Comparison of ENCODE assay signal across 9 mouse cellular contexts in the genomic region with DNA sequence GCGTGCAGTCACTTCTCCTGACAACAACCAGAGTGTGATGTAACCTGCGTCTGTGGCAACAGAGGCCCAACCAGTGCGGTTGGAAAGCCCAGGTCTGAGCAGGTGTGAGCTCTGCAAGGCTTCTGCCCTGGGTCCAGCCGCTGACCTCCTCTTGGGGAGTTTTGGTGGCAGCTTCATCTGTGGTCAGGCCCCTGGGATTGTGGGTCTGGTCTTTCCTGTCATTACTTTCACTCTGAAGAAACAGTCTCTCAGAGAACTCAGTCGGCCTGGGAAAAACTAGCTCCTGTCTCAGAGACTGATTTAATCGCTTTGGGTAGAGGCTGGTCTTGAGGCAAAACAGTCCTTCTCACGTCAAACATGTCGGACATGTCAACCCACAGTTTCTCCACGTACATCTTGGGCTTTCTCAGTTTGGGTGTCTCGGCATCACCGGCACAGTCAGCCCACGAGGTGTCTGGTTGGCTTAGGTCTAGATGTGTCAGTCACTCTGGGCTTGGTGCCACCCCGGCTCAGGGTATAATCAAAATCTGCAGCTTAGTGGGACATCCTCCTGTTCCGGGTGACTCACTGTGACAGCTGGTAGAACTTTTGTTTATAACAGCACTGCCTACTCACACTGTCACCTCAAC.
DNase-seq lines count a peak whose midpoint lies in the region; ATAC-seq and TF ChIP-seq lines count a peak whose summit lies in the region.
"Had no signal": no experiment of that assay in that cellular context is flagged by ENCODE, and none has a peak within 500 bp of the region (broad histone marks: within the 10 kb centered on the region; RNA-seq: fewer than 3 reads in every experiment).

No protein-coding gene starts in this region.

- ATAC-seq in monocyte, adult 5-6 weeks (replicated peaks; ENCODE audit: insufficient number of reproducible peaks, low FRiP score, low TSS enrichment, poor library complexity, severe bottlenecking) = peak; percentile 80
- ATAC-seq in heart, embryonic 11.5 days (replicated peaks; ENCODE audit: insufficient number of reproducible peaks, low FRiP score, low TSS enrichment) = no peak

- H3K27me3 ChIP-seq in heart, embryonic 11.5 days (ENCODE audit: control insufficient read depth, insufficient read depth, low read length) = no peaks in the 10 kb centered on the region
- H3K27me3 ChIP-seq: heart, embryonic 15.5 days had no signal

- no peak overlapping the region for H3K4me3 ChIP-seq in layer of hippocampus, adult 2 months
- no peak overlapping the region for H3K4me3 ChIP-seq in gastrocnemius, adult 2 months
- no peak overlapping the region for H3K4me3 ChIP-seq in heart, embryonic 11.5 days (ENCODE audit: low read depth, low read length)
- H3K4me3 ChIP-seq: heart, embryonic 15.5 days had no signal

- no peaks in the 10 kb centered on the region for H3K36me3 ChIP-seq in heart, embryonic 11.5 days (ENCODE audit: control insufficient read depth, insufficient read depth, low read length)
- H3K36me3 ChIP-seq: heart, embryonic 15.5 days had no signal

- no peaks in the 10 kb centered on the region; the same call in 1 of the 2 replicates for H3K9me3 ChIP-seq in heart, embryonic 11.5 days (replicated peaks; ENCODE audit: control insufficient read depth, low read length)
- H3K9me3 ChIP-seq: heart, embryonic 15.5 days had no signal

- H3K4me1 ChIP-seq in heart, embryonic 11.5 days (ENCODE audit: control insufficient read depth, insufficient read depth, low read length) = no peaks in the 10 kb centered on the region
- H3K4me1 ChIP-seq: heart, embryonic 15.5 days had no signal

- TF ChIP-seq CTCF in layer of hippocampus, adult 2 months (conservative IDR thresholded peaks at IDR 0.05) = no peak
- no peak for TF ChIP-seq CTCF in gastrocnemius, adult 2 months (IDR thresholded peaks at IDR 0.05)

- no peak overlapping the region for H3K9ac ChIP-seq in heart, embryonic 11.5 days (ENCODE audit: low read depth, low read length)
- H3K9ac ChIP-seq: heart, embryonic 15.5 days had no signal

- no peak overlapping the region for H3K4me2 ChIP-seq in heart, embryonic 11.5 days
- H3K4me2 ChIP-seq: heart, embryonic 15.5 days had no signal

- no peak overlapping the region for H3K27ac ChIP-seq in layer of hippocampus, adult 2 months
- no peak overlapping the region for H3K27ac ChIP-seq in gastrocnemius, adult 2 months
- no peak overlapping the region for H3K27ac ChIP-seq in heart, embryonic 11.5 days (ENCODE audit: low read depth, low read length)
- H3K27ac ChIP-seq: heart, embryonic 15.5 days had no signal

- DNase-seq in spleen, adult 12 weeks (ENCODE audit: low spot score) = peak; percentile 12
- no peak for DNase-seq in spleen, postnatal 14 days (ENCODE audit: low spot score in 2 of 2)
- DNase-seq in layer of hippocampus, adult 2 months (ENCODE audit: low spot score in 2 of 2) = peak; percentile 71 to 81
- DNase-seq in thymus, postnatal 36 days = peak; percentile 41 to 58
- no peak for DNase-seq in gastrocnemius, postnatal 36 days
- no peak for DNase-seq in gastrocnemius, adult 2 months

- 72% methylated on average over 14 of the region's 14 CpGs for WGBS in heart, embryonic 11.5 days (ENCODE audit: insufficient replicate concordance)

- intact Hi-C loops in gastrocnemius, postnatal 36 days (cut with DNase I) = no loop called here
- intact Hi-C loops in gastrocnemius, adult 2 months (cut with DNase I) = no loop called here

Comparison
In these comparisons a context has a peak if more than half of its experiments do, and no peak if none do; other contexts are left out.
1. DNase-seq: peak in spleen, adult 12 weeks (single experiment), layer of hippocampus, adult 2 months (2 of 2) and thymus, postnatal 36 days (2 of 2); none in spleen, postnatal 14 days (0 of 2), gastrocnemius, postnatal 36 days (0 of 2) and gastrocnemius, adult 2 months (single experiment).